Mouse (Mus musculus) lung, embryonic 14.5 days (tissue): ENCODE data around the gene Cry1. TPM values are rescaled to one million over a fixed set of nuclear protein-coding genes. Genes with fewer than 3 reads are reported as not detected.

Experiments
- ATAC-seq: fragments of 200-750 bp; cut with Nextera tagmentation; 2 replicates; pipeline ENCODE4 v1.8.0; 2017; ENCODE audit warnings: mild to moderate bottlenecking, moderate TSS enrichment, moderate library complexity; ENCODE audit not compliant: insufficient read depth
- DNase-seq: peaks from one replicate; pipeline ENCODE4 v3.0.0-alpha.2; 2015
- H3K27ac ChIP-seq: fragments of 300-500 bp; sonication (generic); 2 replicates; pipeline ENCODE4 v1.5.1; 2014; ENCODE audit warnings: low read depth, mild to moderate bottlenecking, moderate library complexity
- H3K27me3 ChIP-seq: fragments of 300-500 bp; sonication (generic); 2 replicates; pipeline ENCODE4 v1.6.1; 2014; ENCODE audit warnings: low read length, control low read depth; ENCODE audit not compliant: insufficient read depth
- H3K36me3 ChIP-seq: fragments of 300-500 bp; sonication (generic); 2 replicates; pipeline ENCODE4 v1.6.1; 2014; ENCODE audit warnings: control low read depth; ENCODE audit not compliant: insufficient read depth
- H3K4me1 ChIP-seq: fragments of 300-500 bp; sonication (generic); 2 replicates; pipeline ENCODE4 v1.6.1; 2014; ENCODE audit warnings: antibody characterized with exemption, control low read depth; ENCODE audit not compliant: insufficient read depth
- H3K4me2 ChIP-seq: fragments of 300-500 bp; sonication (generic); 2 replicates; pipeline ENCODE4 v1.6.1; 2014; ENCODE audit warnings: mild to moderate bottlenecking
- H3K4me3 ChIP-seq: fragments of 300-500 bp; sonication (generic); 2 replicates; pipeline ENCODE4 v1.5.1; 2014; ENCODE audit warnings: low read depth, low read length
- H3K9ac ChIP-seq: fragments of 300-500 bp; sonication (generic); 2 replicates; pipeline ENCODE4 v1.6.1; 2014
- H3K9me3 ChIP-seq: fragments of 300-500 bp; sonication (generic); 2 replicates; pipeline ENCODE4 v1.6.1; 2016; ENCODE audit warnings: low read depth, low read length, control low read depth
- CTCF ChIP-seq: IDR thresholded peaks from 2 replicates; pipeline ENCODE4 v1.5.1; 2016; ENCODE audit warnings: antibody characterized with exemption, low read depth
- WGBS: fragments of 180-500 bp; shearing (Covaris S2); extraction: QIAGEN DNeasy Blood & Tissue Kit; methylation state at CpG from one replicate; pipeline ENCODE4 v1.1.7; 2014; 5-methylcytosine and 5-hydroxymethylcytosine counted together
- polyA plus RNA-seq: library from polyadenylated mRNA; unstranded; fragments of >200 nt; fragmentation: Nextera tagmentation; extraction: Ambion mirVana; gene quantifications from 2 replicates; pipeline ENCODE4 v1.2.1, GENCODE M21; 2014

The Cry1 gene
- polyA plus RNA-seq, 1 experiment from 2014 or later, result 34.6 TPM

GRCm38 (mm10) chr10:85185639-85186498, 1.0 kb upstream of the Cry1 start:
- Histone ChIP-seq H3K4me3 (peak overlapping the region; percentile 86), H3K27ac (peak overlapping the region; percentile 83), H3K4me1 (no peaks in the 10 kb centered on the region; the same call in 1 of the 2 replicates), H3K9me3 (no peaks in the 10 kb centered on the region), H3K9ac (peak overlapping the region; percentile 74), H3K4me2 (peak overlapping the region; percentile 99), H3K36me3 (0 out of 2 replicates have a peak, but pooled peaks cover 6% of the 10 kb centered on the region), H3K27me3 (no peaks in the 10 kb centered on the region)
- ATAC-seq, result no peak
- 29% methylated on average over 14 of the region's 14 CpGs for WGBS
- peak; percentile 25 for DNase-seq
- 0 out of 2 replicates have a peak, but pooled peaks have one; percentile 15 for TF ChIP-seq CTCF

- no peaks in the 10 kb centered on the region; the same call in 1 of the 2 replicates for H3K4me1 ChIP-seq
- WGBS, result under 1% methylated on average over 95 of the region's 95 CpGs
- H3K9ac ChIP-seq, result peak overlapping the region; percentile 74
- no peak for TF ChIP-seq CTCF
- 0 out of 2 replicates have a peak, but pooled peaks cover 6% of the 10 kb centered on the region for H3K36me3 ChIP-seq
- H3K4me2 ChIP-seq, result peak overlapping the region; percentile 99
- no peaks in the 10 kb centered on the region for H3K27me3 ChIP-seq
- ATAC-seq, result peak; percentile 44
- peak; percentile 34 for DNase-seq
- peak overlapping the region; percentile 86 for H3K4me3 ChIP-seq
- H3K9me3 ChIP-seq, result no peaks in the 10 kb centered on the region
- peak overlapping the region; percentile 46; the same call in 1 of the 2 replicates for H3K27ac ChIP-seq
These were observed 482 bp downstream of the Cry1 start for GRCm38 (mm10) chr10:85184201-85184963.

GRCm38 (mm10) chr10:85183619-85184018, 1.2 kb downstream of the Cry1 start:
- ATAC-seq (peak; percentile 6; the same call in 1 of the 2 replicates), DNase-seq (peak; percentile 90)
- Histone ChIP-seq H3K27ac (no peak overlapping the region), H3K36me3 (0 out of 2 replicates have a peak, but pooled peaks cover 6% of the 10 kb centered on the region), H3K27me3 (no peaks in the 10 kb centered on the region), H3K9ac (peak overlapping the region; percentile 74), H3K9me3 (no peaks in the 10 kb centered on the region), H3K4me1 (no peaks in the 10 kb centered on the region; the same call in 1 of the 2 replicates), H3K4me3 (peak overlapping the region; percentile 86), H3K4me2 (peak overlapping the region; percentile 99)
- peak; percentile 78 for TF ChIP-seq CTCF
- WGBS, result 1% methylated on average over 11 of the region's 11 CpGs

DNA sequence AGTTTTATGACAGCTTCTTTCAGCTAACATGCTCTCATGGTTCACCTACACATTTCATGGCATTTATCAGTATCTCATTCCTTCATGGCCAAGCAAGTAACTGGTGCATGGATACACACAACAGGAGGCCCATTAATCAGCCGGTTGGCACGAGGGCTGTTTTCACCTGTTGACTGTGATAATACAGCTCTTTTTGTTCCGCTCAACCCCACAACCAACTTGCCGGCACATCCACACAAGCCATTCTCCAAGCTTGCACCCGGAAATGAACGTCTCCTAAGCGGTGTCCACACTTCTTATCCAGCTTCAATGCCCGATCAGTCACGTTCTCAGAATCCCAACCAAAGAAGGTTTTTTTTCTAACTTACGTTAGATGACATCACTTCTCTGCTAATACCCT, 2.1 kb downstream of the Cry1 start:
- 82% methylated on average over 10 of the region's 10 CpGs for WGBS
- DNase-seq, result no peak
- Histone ChIP-seq H3K9ac (no peak overlapping the region), H3K9me3 (no peaks in the 10 kb centered on the region), H3K36me3 (0 out of 2 replicates have a peak, but pooled peaks cover 6% of the 10 kb centered on the region), H3K4me3 (no peak overlapping the region), H3K27ac (no peak overlapping the region), H3K27me3 (no peaks in the 10 kb centered on the region), H3K4me2 (peak overlapping the region; percentile 99), H3K4me1 (no peaks in the 10 kb centered on the region; the same call in 1 of the 2 replicates)
- no peak for ATAC-seq
- TF ChIP-seq CTCF, result no peak

- ATAC-seq (no peak), DNase-seq (no peak)
- Histone ChIP-seq H3K27me3 (no peaks in the 10 kb centered on the region), H3K27ac (no peak overlapping the region), H3K9ac (no peak overlapping the region), H3K4me3 (no peak overlapping the region), H3K4me1 (no peaks in the 10 kb centered on the region), H3K9me3 (no peaks in the 10 kb centered on the region), H3K36me3 (0 out of 2 replicates have a peak, but pooled peaks cover under 1% of the 10 kb centered on the region), H3K4me2 (no peak overlapping the region)
- WGBS, result 50% methylated on average over 2 of the region's 2 CpGs
- TF ChIP-seq CTCF, result no peak
These were observed 8.2 kb downstream of the Cry1 start for GRCm38 (mm10) chr10:85176640-85177039.

- TF ChIP-seq CTCF, result no peak
- Histone ChIP-seq H3K4me3 (no peak overlapping the region), H3K27me3 (no peaks in the 10 kb centered on the region), H3K27ac (no peak overlapping the region), H3K4me1 (peaks cover 3% of the 10 kb centered on the region; the same call in 1 of the 2 replicates), H3K36me3 (no peaks in the 10 kb centered on the region), H3K9me3 (no peaks in the 10 kb centered on the region), H3K4me2 (no peak overlapping the region), H3K9ac (no peak overlapping the region)
- ATAC-seq (no peak), DNase-seq (no peak)
- WGBS, result 81% methylated on average over 5 of the region's 5 CpGs
These were observed 19.6 kb downstream of the Cry1 start for GRCm38 (mm10) chr10:85165306-85165705.

- H3K27ac ChIP-seq, result no peak overlapping the region
- no peaks in the 10 kb centered on the region for H3K9me3 ChIP-seq
- no peak for DNase-seq
- no peaks in the 10 kb centered on the region for H3K27me3 ChIP-seq
- H3K4me2 ChIP-seq, result no peak overlapping the region
- H3K36me3 ChIP-seq, result no peaks in the 10 kb centered on the region
- WGBS, result 91% methylated on average over 13 of the region's 13 CpGs
- no peak for TF ChIP-seq CTCF
- H3K4me1 ChIP-seq, result peaks cover 3% of the 10 kb centered on the region; the same call in 1 of the 2 replicates
- no peak overlapping the region for H3K9ac ChIP-seq
- ATAC-seq, result no peak
- H3K4me3 ChIP-seq, result no peak overlapping the region
These were observed 20.1 kb downstream of the Cry1 start for GRCm38 (mm10) chr10:85164791-85165190.
